Comparison of ENCODE assay signal across 9 mouse cellular contexts in the genomic region with DNA sequence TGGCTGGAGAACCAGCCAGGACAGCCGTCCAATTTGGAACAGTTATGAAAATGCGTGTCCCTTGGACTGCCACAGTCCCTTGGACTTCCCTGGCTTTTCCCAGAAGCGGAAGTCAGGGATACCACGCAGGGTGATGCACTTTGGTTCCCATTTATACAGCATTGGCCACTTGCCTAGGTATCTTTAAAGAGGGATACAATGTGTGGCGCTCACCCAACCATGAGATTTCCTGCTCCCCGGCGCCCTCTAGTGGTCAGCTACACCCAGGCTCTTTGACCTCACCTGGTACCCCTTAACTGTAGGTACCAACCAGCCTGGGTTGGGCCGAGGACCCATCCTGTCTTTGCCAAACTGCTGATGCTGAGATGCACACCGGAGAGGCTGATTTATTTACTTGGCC. TPM values are rescaled to one million over a fixed set of nuclear protein-coding genes. Genes with fewer than 3 reads are reported as not detected.
A peak's percentile ranks its signal among the peaks of the same experiment; 100 is the strongest.
DNase-seq lines count a peak whose midpoint lies in the region; ATAC-seq and TF ChIP-seq lines count a peak whose summit lies in the region.
"Had no signal": no experiment of that assay in that cellular context is flagged by ENCODE, and none has a peak within 500 bp of the region (broad histone marks: within the 10 kb centered on the region; RNA-seq: fewer than 3 reads in every experiment).

No protein-coding gene starts in this region.

- ATAC-seq in kidney, embryonic 16.5 days (ENCODE audit: low FRiP score, low TSS enrichment): peak; percentile 70
- ATAC-seq in stomach, postnatal 0 days (ENCODE audit: low FRiP score, low TSS enrichment): peak; percentile 77

- no peaks in the 10 kb centered on the region for H3K4me1 ChIP-seq in kidney, embryonic 16.5 days (ENCODE audit: insufficient read depth, low read length)
- no peaks in the 10 kb centered on the region for H3K4me1 ChIP-seq in liver, adult 2 months (ENCODE audit: control insufficient read depth, insufficient read depth, low read length)
- no peaks in the 10 kb centered on the region for H3K4me1 ChIP-seq in stomach, postnatal 0 days (replicated peaks; ENCODE audit: control insufficient read depth, insufficient read depth)
- H3K4me1 ChIP-seq: embryonic facial prominence, embryonic 13.5 days had no signal

- no peak for TF ChIP-seq EP300 in stomach, postnatal 0 days (optimal IDR thresholded peaks at IDR 0.05)

- no peak for TF ChIP-seq POLR2A in liver, adult 2 months (IDR thresholded peaks at IDR 0.05; ENCODE audit: extremely low read depth, insufficient read depth, low read length)

- no peaks in the 10 kb centered on the region for H3K36me3 ChIP-seq in kidney, embryonic 16.5 days (ENCODE audit: insufficient read depth, low read length)
- H3K36me3 ChIP-seq in liver, adult 2 months (ENCODE audit: control insufficient read depth, insufficient read depth, low read length): no peaks in the 10 kb centered on the region
- no peaks in the 10 kb centered on the region for H3K36me3 ChIP-seq in stomach, postnatal 0 days (ENCODE audit: control insufficient read depth, insufficient read depth, low read length)
- H3K36me3 ChIP-seq: embryonic facial prominence, embryonic 13.5 days had no signal

- no peaks in the 10 kb centered on the region for H3K9me3 ChIP-seq in kidney, embryonic 16.5 days (ENCODE audit: low read length)
- H3K9me3 ChIP-seq in stomach, postnatal 0 days (ENCODE audit: control insufficient read depth, low read length): no peaks in the 10 kb centered on the region
- H3K9me3 ChIP-seq: embryonic facial prominence, embryonic 13.5 days had no signal

- H3K79me2 ChIP-seq in liver, adult 2 months (ENCODE audit: control insufficient read depth, insufficient read depth, low read length): no peaks in the 10 kb centered on the region

- H3K9ac ChIP-seq in kidney, embryonic 16.5 days (replicated peaks; ENCODE audit: low read length): no peak overlapping the region
- H3K9ac ChIP-seq in liver, adult 2 months (ENCODE audit: low read depth, low read length): no peak overlapping the region
- H3K9ac ChIP-seq in stomach, postnatal 0 days (ENCODE audit: low read length): no peak overlapping the region
- H3K9ac ChIP-seq: embryonic facial prominence, embryonic 13.5 days had no signal

- H3K27ac ChIP-seq in kidney, embryonic 16.5 days (ENCODE audit: low read length): no peak overlapping the region
- H3K27ac ChIP-seq in liver, adult 2 months (replicated peaks; ENCODE audit: insufficient read depth, low read depth, low read length): no peak overlapping the region
- H3K27ac ChIP-seq in stomach, postnatal 0 days (replicated peaks): no peak overlapping the region
- H3K27ac ChIP-seq: embryonic facial prominence, embryonic 13.5 days had no signal

- H3K4me3 ChIP-seq in kidney, embryonic 16.5 days (ENCODE audit: low read length): no peak overlapping the region
- no peak overlapping the region for H3K4me3 ChIP-seq in liver, adult 2 months (ENCODE audit: insufficient read depth, low read depth, low read length)
- H3K4me3 ChIP-seq in stomach, postnatal 0 days (ENCODE audit: low read depth, low read length): no peak overlapping the region
- H3K4me3 ChIP-seq: embryonic facial prominence, embryonic 13.5 days had no signal

- WGBS in kidney, embryonic 16.5 days: 24% methylated on average over 9 of the region's 9 CpGs
- WGBS in liver, adult 2 months: 2% methylated on average over 9 of the region's 9 CpGs
- 21% methylated on average over 9 of the region's 9 CpGs for WGBS in stomach, postnatal 0 days

- DNase-seq in B cell, adult 2 months: peak; percentile 88 to 89
- DNase-seq in adrenal gland, postnatal 10 days: peak; percentile 93
- DNase-seq in embryo, embryonic 9.5 days (ENCODE audit: extremely low spot score): peak; percentile 74
- DNase-seq in heart, adult 8-10 months (ENCODE audit: low spot score): peak; percentile 88
- DNase-seq in liver, adult 2 months (ENCODE audit: extremely low read depth, low read depth, low spot score): peak; percentile 84
- peak; percentile 85 for DNase-seq in neural tube, embryonic 10.5 days (ENCODE audit: extremely low spot score, low spot score)
- DNase-seq in stomach, postnatal 0 days (ENCODE audit: low spot score): peak; percentile 84

- peak; percentile 91 for TF ChIP-seq CTCF in liver, adult 2 months (IDR thresholded peaks at IDR 0.05; ENCODE audit: low read depth, low read length)
- peak; percentile 92 for TF ChIP-seq CTCF in stomach, postnatal 0 days (IDR thresholded peaks at IDR 0.05; ENCODE audit: low read depth)

- no peak overlapping the region for H3K4me2 ChIP-seq in kidney, embryonic 16.5 days (replicated peaks; ENCODE audit: low read depth, low read length)
- no peak overlapping the region for H3K4me2 ChIP-seq in stomach, postnatal 0 days (replicated peaks; ENCODE audit: low read depth)
- H3K4me2 ChIP-seq: embryonic facial prominence, embryonic 13.5 days had no signal

- no peaks in the 10 kb centered on the region for H3K27me3 ChIP-seq in kidney, embryonic 16.5 days (ENCODE audit: insufficient read depth, low read length)
- no peaks in the 10 kb centered on the region for H3K27me3 ChIP-seq in liver, adult 2 months (ENCODE audit: control insufficient read depth, insufficient read depth, low read length)
- no peaks in the 10 kb centered on the region for H3K27me3 ChIP-seq in stomach, postnatal 0 days (ENCODE audit: control insufficient read depth, insufficient read depth, low read length)
- H3K27me3 ChIP-seq: embryonic facial prominence, embryonic 13.5 days had no signal

RNA-seq across cellular contexts. Expression of gene Abhd2, which starts 44.5 kb away (rescaled TPM):
- total RNA-seq in adrenal gland, postnatal 10 days (2021): 100 to 1,000 TPM; 247 to 382 TPM
- 10 to 100 TPM; 25.5 to 43.7 (median 29.9) TPM for total RNA-seq in heart, adult 8-10 months (2022)
- 11.0 and 13.1 TPM in 2 replicates for polyA plus RNA-seq in kidney, embryonic 16.5 days (2015; fragmentation: Nextera tagmentation; extraction: Ambion mirVana)
- 51.2 and 95.1 TPM in 2 replicates for total RNA-seq in liver, adult 2 months (2014; rRNA removed)
- polyA plus RNA-seq in liver, adult 2 months (2012; rRNA removed): 46.4 and 99.1 TPM in 2 replicates
- 24.6 and 27.5 TPM in 2 replicates for polyA plus RNA-seq in stomach, postnatal 0 days (2015; fragmentation: Nextera tagmentation; extraction: Ambion mirVana)
